Mouse (Mus musculus): ENCODE results near the gene Zfpl1.

DNA sequence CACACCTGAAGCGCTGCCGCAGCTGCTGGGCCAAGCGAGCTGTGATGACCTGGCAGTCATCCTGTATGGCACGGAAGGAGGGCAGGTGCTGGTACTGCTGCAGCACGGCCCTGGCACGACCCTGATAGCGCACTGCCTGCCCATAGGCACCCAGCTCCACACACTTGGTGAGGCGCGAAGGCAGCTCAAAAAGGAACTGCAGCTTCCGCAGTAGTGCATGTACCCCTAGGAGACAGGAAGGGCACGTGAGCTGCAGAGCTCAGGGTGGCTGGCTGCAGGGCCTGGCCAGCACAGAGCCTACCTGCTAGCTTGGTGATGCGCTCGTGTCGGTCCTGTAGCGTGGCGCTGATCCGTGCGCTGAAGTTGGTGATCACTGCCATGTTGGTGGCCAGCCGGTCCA is 13.5 kb downstream of the Zfpl1 start:
- TF ChIP-seq CTCF (IDR thresholded peaks at IDR 0.05; ENCODE audit: low read depth, low read length) (no peak), POLR2A (IDR thresholded peaks at IDR 0.05; ENCODE audit: extremely low read depth, insufficient read depth, low read length) (no peak)
